Mouse (Mus musculus) heart, postnatal 0 days (tissue): ENCODE data around the gene Gna11.

Experiments
- CTCF ChIP-seq: IDR thresholded peaks from 2 replicates; pipeline ENCODE4 v1.5.1; 2016; ENCODE audit warnings: antibody characterized with exemption, control low read depth, low read depth
- EP300 ChIP-seq: IDR thresholded peaks from 2 replicates; pipeline ENCODE4 v1.6.1; 2016; ENCODE audit warnings: antibody characterized with exemption, low read depth

DNA sequence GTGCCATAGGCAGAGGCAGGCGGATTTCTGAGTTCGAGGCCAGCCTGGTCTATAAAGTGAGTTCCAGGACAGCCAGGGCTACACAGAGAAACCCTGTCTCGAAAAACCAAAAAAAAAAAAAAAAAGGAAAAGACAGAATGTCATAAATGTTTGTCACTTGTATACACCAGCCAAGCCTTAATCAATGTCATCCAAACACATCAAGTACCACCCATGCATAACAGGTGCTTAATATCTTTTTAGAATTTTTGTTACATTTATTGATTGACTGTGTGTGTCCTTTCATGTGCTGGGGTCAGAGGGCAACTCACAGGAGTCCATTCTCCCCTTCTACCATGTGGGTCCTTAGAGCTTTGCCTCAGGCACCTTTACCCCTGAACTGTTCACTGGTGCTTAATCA lies 45.0 kb downstream of the Gna11 start, which contains the start of gene S1pr4:
- TF ChIP-seq EP300 = no peak
- TF ChIP-seq CTCF = no peak
